Comparison of ENCODE assay signal across 8 mouse cellular contexts in genomic region chr11:94242760-94243421, GRCm38 (mm10). TPM values are rescaled to one million over a fixed set of nuclear protein-coding genes. Genes with fewer than 3 reads are reported as not detected.
DNase-seq lines count a peak whose midpoint lies in the region; ATAC-seq and TF ChIP-seq lines count a peak whose summit lies in the region.

No protein-coding gene starts in this region.

- no peaks in the 10 kb centered on the region for H3K36me3 ChIP-seq in testis, adult 2 months (ENCODE audit: control insufficient read depth, insufficient read depth, low read length)
- H3K36me3 ChIP-seq in forebrain, embryonic 10.5 days (replicated peaks) = no peaks in the 10 kb centered on the region
- H3K36me3 ChIP-seq in hindbrain, embryonic 15.5 days = no peaks in the 10 kb centered on the region
- no peaks in the 10 kb centered on the region for H3K36me3 ChIP-seq in liver, postnatal 0 days (replicated peaks; ENCODE audit: insufficient read depth, low read length)
- H3K36me3 ChIP-seq in small intestine, adult 2 months (ENCODE audit: control insufficient read depth, insufficient read depth, low read length) = no peaks in the 10 kb centered on the region

- H3K4me2 ChIP-seq in hindbrain, embryonic 15.5 days = peak overlapping the region; percentile 50
- peak overlapping the region; percentile 70 for H3K4me2 ChIP-seq in liver, postnatal 0 days (ENCODE audit: low read depth, low read length)

- no peak for TF ChIP-seq POLR2A in testis, adult 2 months (IDR thresholded peaks at IDR 0.05; ENCODE audit: control insufficient read depth, low read depth, low read length)
- no peak for TF ChIP-seq POLR2A in small intestine, adult 2 months (IDR thresholded peaks at IDR 0.05; ENCODE audit: low read depth, low read length)

- H3K27me3 ChIP-seq in testis, adult 2 months (ENCODE audit: control insufficient read depth, insufficient read depth, low read length) = no peaks in the 10 kb centered on the region
- peaks cover 60% of the 10 kb centered on the region for H3K27me3 ChIP-seq in forebrain, embryonic 10.5 days (ENCODE audit: poor library complexity, severe bottlenecking)
- H3K27me3 ChIP-seq in hindbrain, embryonic 15.5 days = no peaks in the 10 kb centered on the region
- H3K27me3 ChIP-seq in liver, postnatal 0 days (ENCODE audit: insufficient read depth, low read length) = 0 out of 2 replicates have a peak, but pooled peaks cover 4% of the 10 kb centered on the region
- no peaks in the 10 kb centered on the region for H3K27me3 ChIP-seq in small intestine, adult 2 months (ENCODE audit: control insufficient read depth, insufficient read depth, low read length)

- 4% methylated on average over 29 of the region's 29 CpGs for WGBS in forebrain, embryonic 10.5 days
- WGBS in hindbrain, embryonic 15.5 days = 8% methylated on average over 29 of the region's 29 CpGs
- 8% methylated on average over 28 of the region's 29 CpGs for WGBS in liver, postnatal 0 days (ENCODE audit: insufficient replicate concordance)
- WGBS in small intestine, adult 2 months = 37% methylated on average over 29 of the region's 29 CpGs

- peak overlapping the region; percentile 1; the same call in 1 of the 2 replicates for H3K4me3 ChIP-seq in testis, adult 2 months (ENCODE audit: control insufficient read depth, low read depth, low read length)
- peak overlapping the region; percentile 44 for H3K4me3 ChIP-seq in forebrain, embryonic 10.5 days
- 0 out of 2 replicates have a peak overlapping the region, but pooled peaks have one; percentile 7 for H3K4me3 ChIP-seq in hindbrain, embryonic 15.5 days
- peak overlapping the region; percentile 18 for H3K4me3 ChIP-seq in liver, postnatal 0 days (ENCODE audit: low read depth, low read length)
- H3K4me3 ChIP-seq in small intestine, adult 2 months (ENCODE audit: low read depth, low read length) = peak overlapping the region; percentile 22

- no peak for DNase-seq in testis, postnatal 14 days (ENCODE audit: low spot score)
- DNase-seq in forebrain, embryonic 10.5 days (ENCODE audit: extremely low spot score, low spot score) = peak; percentile 52
- DNase-seq in liver, postnatal 0 days = peak; percentile 47
- no peak for DNase-seq in frontal cortex, postnatal 36 days (ENCODE audit: low spot score in 2 of 2)

- TF ChIP-seq CTCF in testis, adult 2 months (IDR thresholded peaks at IDR 0.05; ENCODE audit: control insufficient read depth, insufficient read depth, insufficient replicate concordance, low read depth, low read length) = no peak
- no peak for TF ChIP-seq CTCF in liver, postnatal 0 days (IDR thresholded peaks at IDR 0.05; ENCODE audit: low read depth)
- TF ChIP-seq CTCF in small intestine, adult 2 months (IDR thresholded peaks at IDR 0.05; ENCODE audit: extremely low read depth, insufficient read length, insufficient replicate concordance, low read depth, low read length) = no peak

- ATAC-seq in hindbrain, embryonic 15.5 days (ENCODE audit: low FRiP score, low read depth) = no peak; the same call in 1 of the 2 replicates
- peak; percentile 88 for ATAC-seq in liver, postnatal 0 days
- no peak for ATAC-seq in erythroid progenitor cell, adult 5-6 weeks (replicated peaks; ENCODE audit: low FRiP score, poor library complexity, severe bottlenecking)

- no peak for TF ChIP-seq EP300 in liver, postnatal 0 days (IDR thresholded peaks at IDR 0.05; ENCODE audit: low read depth)

- no peaks in the 10 kb centered on the region for H3K9me3 ChIP-seq in forebrain, embryonic 10.5 days
- H3K9me3 ChIP-seq in hindbrain, embryonic 15.5 days = no peaks in the 10 kb centered on the region
- H3K9me3 ChIP-seq in liver, postnatal 0 days (ENCODE audit: low read length) = no peaks in the 10 kb centered on the region

- H3K4me1 ChIP-seq in testis, adult 2 months (ENCODE audit: control insufficient read depth, insufficient read depth, low read length) = peaks cover 15% of the 10 kb centered on the region
- H3K4me1 ChIP-seq in forebrain, embryonic 10.5 days = peaks cover 71% of the 10 kb centered on the region
- peaks cover 37% of the 10 kb centered on the region for H3K4me1 ChIP-seq in hindbrain, embryonic 15.5 days (replicated peaks)
- peaks cover 17% of the 10 kb centered on the region for H3K4me1 ChIP-seq in liver, postnatal 0 days (ENCODE audit: insufficient read depth)
- H3K4me1 ChIP-seq in small intestine, adult 2 months (ENCODE audit: control insufficient read depth, insufficient read depth, insufficient read length, low read length) = no peaks in the 10 kb centered on the region; the same call in 1 of the 2 replicates

- peak overlapping the region; percentile 3; the same call in 1 of the 2 replicates for H3K27ac ChIP-seq in testis, adult 2 months (ENCODE audit: control insufficient read depth, insufficient read depth, low read depth, low read length)
- peak overlapping the region; percentile 82 for H3K27ac ChIP-seq in forebrain, embryonic 10.5 days
- peak overlapping the region; percentile 45 for H3K27ac ChIP-seq in hindbrain, embryonic 15.5 days (replicated peaks)
- no peak overlapping the region for H3K27ac ChIP-seq in liver, postnatal 0 days (ENCODE audit: low read depth)
- no peak overlapping the region for H3K27ac ChIP-seq in small intestine, adult 2 months (ENCODE audit: insufficient read depth, low read depth, low read length)

- 0 out of 2 replicates have a peak overlapping the region, but pooled peaks have one; percentile 7 for H3K9ac ChIP-seq in hindbrain, embryonic 15.5 days
- H3K9ac ChIP-seq in liver, postnatal 0 days (replicated peaks) = peak overlapping the region; percentile 44

RNA-seq across cellular contexts. Expression of gene Wfikkn2, which starts 2.9 kb away (rescaled TPM):
- polyA plus RNA-seq in testis, adult 2 months (2012; rRNA removed) = 0.55 and 0.59 TPM in 2 replicates
- 0.46 and 1.2 TPM in 2 replicates for polyA plus RNA-seq in forebrain, embryonic 10.5 days (2016; fragmentation: Nextera tagmentation; extraction: Ambion mirVana)
- 6.6 and 7.9 TPM in 2 replicates for polyA plus RNA-seq in hindbrain, embryonic 15.5 days (2015; fragmentation: Nextera tagmentation; extraction: Ambion mirVana)
- 0.39 and 0.54 TPM in 2 replicates for polyA plus RNA-seq in liver, postnatal 0 days (2015; fragmentation: Nextera tagmentation; extraction: Ambion mirVana)
- 0.55 and 0.82 TPM in 2 replicates for polyA plus RNA-seq in small intestine, adult 2 months (2012; rRNA removed)
- 0.42 TPM in 1 of 2 replicates, not detected in the other for total RNA-seq in erythroid progenitor cell, adult 5-6 weeks (2015; ENCODE audit: low replicate concordance)
- 0.51 and 0.53 TPM in 2 replicates for total RNA-seq in erythroid progenitor cell, adult 5-6 weeks (2017; ENCODE audit: low replicate concordance)

RNA-seq across cellular contexts. Expression of gene Tob1, which starts 31.6 kb away (rescaled TPM):
- 40.5 and 43.2 TPM in 2 replicates for polyA plus RNA-seq in testis, adult 2 months (2012; rRNA removed)
- polyA plus RNA-seq in forebrain, embryonic 10.5 days (2016; fragmentation: Nextera tagmentation; extraction: Ambion mirVana) = 18.8 and 20.1 TPM in 2 replicates
- 32.8 and 35.6 TPM in 2 replicates for polyA plus RNA-seq in hindbrain, embryonic 15.5 days (2015; fragmentation: Nextera tagmentation; extraction: Ambion mirVana)
- 47.8 and 53.1 TPM in 2 replicates for polyA plus RNA-seq in liver, postnatal 0 days (2015; fragmentation: Nextera tagmentation; extraction: Ambion mirVana)
- polyA plus RNA-seq in small intestine, adult 2 months (2012; rRNA removed) = 80.2 and 180 TPM in 2 replicates
- 8.6 and 11.3 TPM in 2 replicates for total RNA-seq in erythroid progenitor cell, adult 5-6 weeks (2015; ENCODE audit: low replicate concordance)
- 6.8 and 8.5 TPM in 2 replicates for total RNA-seq in erythroid progenitor cell, adult 5-6 weeks (2017; ENCODE audit: low replicate concordance)

RNA-seq across cellular contexts. Expression of gene Gm21885, which starts 38.8 kb away (rescaled TPM):
- not detected in 2 replicates for polyA plus RNA-seq in testis, adult 2 months (2012; rRNA removed)
- polyA plus RNA-seq in forebrain, embryonic 10.5 days (2016; fragmentation: Nextera tagmentation; extraction: Ambion mirVana) = 0.34 TPM in 1 of 2 replicates, not detected in the other
- polyA plus RNA-seq in hindbrain, embryonic 15.5 days (2015; fragmentation: Nextera tagmentation; extraction: Ambion mirVana) = 0.66 TPM in 1 of 2 replicates, not detected in the other
- 0.42 and 0.43 TPM in 2 replicates for polyA plus RNA-seq in liver, postnatal 0 days (2015; fragmentation: Nextera tagmentation; extraction: Ambion mirVana)
- polyA plus RNA-seq in small intestine, adult 2 months (2012; rRNA removed) = 2.1 and 4.1 TPM in 2 replicates
- not detected in 2 replicates for total RNA-seq in erythroid progenitor cell, adult 5-6 weeks (2015; ENCODE audit: low replicate concordance)
- not detected in 2 replicates for total RNA-seq in erythroid progenitor cell, adult 5-6 weeks (2017; ENCODE audit: low replicate concordance)

Comparison
In these comparisons a context has a peak if more than half of its experiments do, and no peak if none do; other contexts are left out.
1. H3K27ac ChIP-seq: peak in testis, adult 2 months (single experiment), forebrain, embryonic 10.5 days (single experiment) and hindbrain, embryonic 15.5 days (single experiment); none in liver, postnatal 0 days (single experiment) and small intestine, adult 2 months (single experiment).
2. DNase-seq: peak in forebrain, embryonic 10.5 days (single experiment) and liver, postnatal 0 days (single experiment); none in testis, postnatal 14 days (single experiment) and frontal cortex, postnatal 36 days (0 of 2).
3. Peak in every context shown above with its lines, with median percentiles within 50 percentile points of each other: H3K4me3 ChIP-seq.